Mouse (Mus musculus) G1E (cell line): ENCODE measurements at regions not wholly inside any gene's neighbourhood (a gene's known extent, or its start where the extent isn't known, plus 50 kb on each side); places are given as distances from the start of the nearest gene placed in this dataset.

Experiments
- ATAC-seq: 2 replicates; pipeline ENCODE4 v1.8.0; 2016; ENCODE audit warnings: mild to moderate bottlenecking; ENCODE audit not compliant: insufficient number of reproducible peaks, poor library complexity, low FRiP score, severe bottlenecking; ENCODE audit errors: extremely low read depth
- DNase-seq: peaks from one replicate; pipeline ENCODE4 v3.0.0; 2012; ENCODE audit warnings: low spot score
- H3K27me3 ChIP-seq: 2 replicates; pipeline ENCODE4 v1.6.1; 2012; ENCODE audit warnings: mild to moderate bottlenecking, low read length, inconsistent platforms; ENCODE audit not compliant: insufficient read depth
- H3K36me3 ChIP-seq: replicated peaks from 2 replicates; pipeline ENCODE3; 2012; ENCODE audit warnings: mild to moderate bottlenecking, inconsistent platforms
- H3K4me1 ChIP-seq: 2 replicates; pipeline ENCODE4 v1.6.1; 2012; ENCODE audit warnings: low read depth, low read length, inconsistent platforms, mixed read lengths; ENCODE audit not compliant: insufficient read depth
- H3K4me3 ChIP-seq: 2 replicates; pipeline ENCODE4 v1.5.1; 2012; ENCODE audit warnings: low read depth, mild to moderate bottlenecking, inconsistent platforms, low read length, moderate library complexity, mixed read lengths
- H3K9me3 ChIP-seq: replicated peaks from 2 replicates; pipeline ENCODE4 v1.6.1; 2012; ENCODE audit warnings: inconsistent platforms
- CTCF ChIP-seq: IDR thresholded peaks from 2 replicates; pipeline ENCODE4 v1.5.1; 2012; ENCODE audit warnings: low read depth, low read length, inconsistent platforms, mixed read lengths
- GATA1 ChIP-seq: IDR thresholded peaks from 2 replicates; pipeline ENCODE4 v1.6.1; 2012; ENCODE audit warnings: borderline replicate concordance, low read length, inconsistent platforms, mixed read lengths
- GATA2 ChIP-seq: IDR thresholded peaks from 2 replicates; pipeline ENCODE4 v1.6.1; 2012; ENCODE audit warnings: low read depth, low read length, inconsistent platforms, borderline replicate concordance
- POLR2AphosphoS5 ChIP-seq: IDR thresholded peaks from 2 replicates; pipeline ENCODE4 v1.6.1; 2012; ENCODE audit warnings: low read depth, low read length, inconsistent platforms; ENCODE audit not compliant: insufficient replicate concordance
- TAL1 ChIP-seq: conservative IDR thresholded peaks from 2 replicates; pipeline ENCODE4 v1.6.1; 2012; ENCODE audit warnings: low read depth, low read length, inconsistent platforms, mixed read lengths

GRCm38 (mm10) chr9:120694457-120694856 is 123.2 kb downstream of the Rpl14 start:
- Histone ChIP-seq H3K4me1 (no peaks in the 10 kb centered on the region), H3K9me3 (no peaks in the 10 kb centered on the region), H3K4me3 (no peak overlapping the region), H3K36me3 (no peaks in the 10 kb centered on the region), H3K27me3 (peaks cover 9% of the 10 kb centered on the region; the same call in 1 of the 2 replicates)
- ATAC-seq: no peak
- no peak for DNase-seq
- TF ChIP-seq POLR2AphosphoS5 (no peak), GATA2 (no peak), CTCF (no peak), GATA1 (no peak), TAL1 (no peak)

DNA sequence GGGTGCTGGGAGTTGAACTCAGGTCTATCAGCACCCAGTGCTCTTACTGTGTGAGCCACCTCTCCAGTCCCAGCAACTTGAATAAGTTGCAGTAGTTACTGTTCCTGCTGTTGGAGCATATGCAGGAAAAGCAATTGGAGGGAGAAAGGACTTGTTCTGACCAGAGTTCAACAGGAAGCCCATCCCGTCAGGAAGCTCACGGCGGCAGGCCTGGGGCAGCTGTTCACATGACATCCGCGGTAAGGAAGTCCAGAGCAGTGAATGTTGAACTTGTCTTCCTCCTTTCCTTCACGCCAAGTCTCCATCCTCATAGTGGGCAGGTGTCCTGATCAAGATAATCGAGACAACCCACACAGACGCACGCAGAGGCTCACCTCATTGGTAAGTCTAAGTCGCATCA is 124.7 kb downstream of the Rpl14 start:
- no peaks in the 10 kb centered on the region for H3K4me1 ChIP-seq
- no peak overlapping the region for H3K4me3 ChIP-seq
- H3K9me3 ChIP-seq: no peaks in the 10 kb centered on the region
- DNase-seq (no peak), ATAC-seq (no peak)
- H3K27me3 ChIP-seq: peaks cover 12% of the 10 kb centered on the region; the same call in 1 of the 2 replicates
- H3K36me3 ChIP-seq: no peaks in the 10 kb centered on the region
- TF ChIP-seq TAL1: no peak
- no peak for TF ChIP-seq GATA1
- TF ChIP-seq POLR2AphosphoS5: no peak
- TF ChIP-seq GATA2: no peak
- no peak for TF ChIP-seq CTCF

GRCm38 (mm10) chr9:120697749-120698148 is 126.5 kb downstream of the Rpl14 start:
- Histone ChIP-seq H3K4me3 (no peak overlapping the region), H3K9me3 (no peaks in the 10 kb centered on the region), H3K27me3 (peaks cover 10% of the 10 kb centered on the region; the same call in 1 of the 2 replicates), H3K36me3 (no peaks in the 10 kb centered on the region), H3K4me1 (no peaks in the 10 kb centered on the region)
- ATAC-seq (no peak), DNase-seq (no peak)
- TF ChIP-seq CTCF: no peak
- no peak for TF ChIP-seq POLR2AphosphoS5
- no peak for TF ChIP-seq GATA2
- TF ChIP-seq TAL1: no peak
- no peak for TF ChIP-seq GATA1

- peaks cover 8% of the 10 kb centered on the region; the same call in 1 of the 2 replicates for H3K27me3 ChIP-seq
These were observed 128.5 kb downstream of the Rpl14 start for GRCm38 (mm10) chr9:120699781-120700180.

GRCm38 (mm10) chr9:120702836-120703235 is 131.6 kb downstream of the Rpl14 start:
- Histone ChIP-seq H3K36me3 (no peaks in the 10 kb centered on the region), H3K4me3 (no peak overlapping the region), H3K4me1 (no peaks in the 10 kb centered on the region), H3K27me3 (peaks cover 5% of the 10 kb centered on the region; the same call in 1 of the 2 replicates), H3K9me3 (no peaks in the 10 kb centered on the region)
- ATAC-seq (no peak), DNase-seq (no peak)
- TF ChIP-seq POLR2AphosphoS5 (no peak), TAL1 (no peak), GATA1 (no peak), GATA2 (no peak), CTCF (no peak)

More at GRCm38 (mm10) chr9:120699781-120700180, 128.5 kb downstream of the Rpl14 start:
- Histone ChIP-seq H3K4me1 (no peaks in the 10 kb centered on the region), H3K4me3 (no peak overlapping the region), H3K9me3 (no peaks in the 10 kb centered on the region), H3K36me3 (no peaks in the 10 kb centered on the region)
- ATAC-seq: no peak
- DNase-seq: no peak
- no peak for TF ChIP-seq POLR2AphosphoS5
- TF ChIP-seq TAL1: no peak
- no peak for TF ChIP-seq CTCF
- no peak for TF ChIP-seq GATA1
- no peak for TF ChIP-seq GATA2

GRCm38 (mm10) chr9:120703291-120703930 is 132.2 kb downstream of the Rpl14 start:
- Histone ChIP-seq H3K4me3 (no peak overlapping the region), H3K9me3 (no peaks in the 10 kb centered on the region), H3K27me3 (peaks cover 5% of the 10 kb centered on the region; the same call in 1 of the 2 replicates), H3K4me1 (no peaks in the 10 kb centered on the region), H3K36me3 (no peaks in the 10 kb centered on the region)
- ATAC-seq: no peak
- TF ChIP-seq GATA1 (no peak), CTCF (no peak), GATA2 (no peak), TAL1 (no peak), POLR2AphosphoS5 (no peak)
- no peak for DNase-seq
